Mouse (Mus musculus) MEL (cell line): ENCODE measurements around the gene Xrcc4. TPM values are rescaled to one million over a fixed set of nuclear protein-coding genes. Genes with fewer than 3 reads are reported as not detected.
A peak's percentile ranks its signal among the peaks of the same experiment; 100 is the strongest.

Source experiments
- DNase-seq: peaks from one replicate; pipeline ENCODE4 v3.0.0; 2011; ENCODE audit warnings: low read depth, low spot score
- H3K27ac ChIP-seq: 2 replicates; pipeline ENCODE4 v1.5.1; 2012; ENCODE audit warnings: low read depth, mild to moderate bottlenecking, control low read depth, low read length, moderate library complexity; ENCODE audit not compliant: control insufficient read depth
- H3K27me3 ChIP-seq, 2 experiments: fragments of 150-350 bp in 1 of 2; sonication (generic) in 1 of 2; 2 replicates each; pipeline ENCODE4 v1.6.1; 2012; ENCODE audit warnings: low read length in 2 of 2, mild to moderate bottlenecking in 2 of 2, improper control_type of control experiment in 1 of 2, moderate library complexity in 1 of 2; ENCODE audit not compliant: insufficient read depth in 2 of 2, control insufficient read depth in 1 of 2
- H3K36me3 ChIP-seq, 2 experiments: 2 replicates each; pipeline ENCODE4 v1.6.1; 2012 to 2014; ENCODE audit warnings: low read length in 2 of 2, improper control_type of control experiment in 1 of 2, inconsistent platforms in 1 of 2, mild to moderate bottlenecking in 1 of 2; ENCODE audit not compliant: insufficient read depth in 2 of 2, control insufficient read depth in 1 of 2
- H3K4me1 ChIP-seq, 2 experiments: fragments of 150-350 bp in 1 of 2; sonication (generic) in 1 of 2; 2 replicates each; pipeline ENCODE4 v1.6.1; 2012; ENCODE audit warnings: low read length in 2 of 2, improper control_type of control experiment in 1 of 2, mild to moderate bottlenecking in 1 of 2; ENCODE audit not compliant: insufficient read depth in 2 of 2, control insufficient read depth in 1 of 2
- H3K4me3 ChIP-seq, 2 experiments: fragments of 150-350 bp in 1 of 2; sonication (generic) in 1 of 2; 2 replicates each; pipeline ENCODE4 v1.5.1; 2012; ENCODE audit warnings: low read depth in 2 of 2, low read length in 2 of 2, mild to moderate bottlenecking in 2 of 2, moderate library complexity in 2 of 2, control low read depth in 1 of 2, improper control_type of control experiment in 1 of 2; ENCODE audit not compliant: control insufficient read depth in 1 of 2, insufficient read depth in 1 of 2
- H3K79me2 ChIP-seq: 2 replicates; pipeline ENCODE4 v1.6.1; 2012; ENCODE audit warnings: mild to moderate bottlenecking, low read length, moderate library complexity; ENCODE audit not compliant: control insufficient read depth, poor library complexity, insufficient read depth
- H3K9ac ChIP-seq: 2 replicates; pipeline ENCODE4 v1.6.1; 2012; ENCODE audit warnings: low read depth, mild to moderate bottlenecking, control low read depth, low read length, moderate library complexity; ENCODE audit not compliant: control insufficient read depth, poor library complexity, severe bottlenecking
- H3K9me3 ChIP-seq: fragments of 150-350 bp; sonication (generic); replicated peaks from 2 replicates; pipeline ENCODE4 v1.6.1; 2012; ENCODE audit warnings: mild to moderate bottlenecking, low read length, improper control_type of control experiment, moderate library complexity; ENCODE audit not compliant: insufficient read depth
- CHD2 ChIP-seq: IDR thresholded peaks from 2 replicates; pipeline ENCODE4 v1.6.1; 2011; ENCODE audit warnings: low read length, improper control_type of control experiment
- E2F4 ChIP-seq: IDR thresholded peaks from 2 replicates; pipeline ENCODE4 v1.6.1; 2011; ENCODE audit warnings: low read depth, low read length, improper control_type of control experiment, borderline replicate concordance
- ETS1 ChIP-seq: IDR thresholded peaks from 2 replicates; pipeline ENCODE4 v1.6.1; 2012; ENCODE audit warnings: low read depth, mild to moderate bottlenecking, inconsistent platforms, low read length, improper control_type of control experiment, moderate library complexity
- KAT2A ChIP-seq: conservative IDR thresholded peaks from 2 replicates; pipeline ENCODE4 v1.6.1; 2012; ENCODE audit warnings: low read depth, low read length, improper control_type of control experiment, inconsistent platforms
- MAFK ChIP-seq: IDR thresholded peaks from 2 replicates; pipeline ENCODE4 v1.6.1; 2011; ENCODE audit warnings: low read depth, mild to moderate bottlenecking, low read length, improper control_type of control experiment, borderline replicate concordance
- MAX ChIP-seq: IDR thresholded peaks from 2 replicates; pipeline ENCODE4 v1.6.1; 2011; ENCODE audit warnings: low read length, improper control_type of control experiment
- MEF2A ChIP-seq: IDR thresholded peaks from 2 replicates; pipeline ENCODE4 v1.6.1; 2014; ENCODE audit warnings: low read depth, mild to moderate bottlenecking, inconsistent platforms, low read length, improper control_type of control experiment; ENCODE audit not compliant: poor library complexity, insufficient replicate concordance, severe bottlenecking; ENCODE audit errors: extremely low read depth
- MXI1 ChIP-seq: IDR thresholded peaks from 2 replicates; pipeline ENCODE4 v1.6.1; 2011; ENCODE audit warnings: mild to moderate bottlenecking, low read depth, low read length, improper control_type of control experiment
- NELFE ChIP-seq: IDR thresholded peaks from 2 replicates; pipeline ENCODE4 v1.6.1; 2011; ENCODE audit warnings: low read depth, low read length, improper control_type of control experiment
- NRF1 ChIP-seq: IDR thresholded peaks from 2 replicates; pipeline ENCODE4 v1.6.1; 2014; ENCODE audit warnings: low read depth, mild to moderate bottlenecking, inconsistent platforms, low read length, improper control_type of control experiment, moderate library complexity; ENCODE audit not compliant: poor library complexity, insufficient read depth, severe bottlenecking
- POLR2A ChIP-seq, 2 experiments: IDR thresholded peaks; 2 replicates each; pipeline ENCODE4 v1.6.1; 2011 to 2012; ENCODE audit warnings: low read length in 2 of 2, mild to moderate bottlenecking in 2 of 2, control low read depth in 1 of 2, improper control_type of control experiment in 1 of 2, low read depth in 1 of 2, moderate library complexity in 1 of 2; ENCODE audit not compliant: control insufficient read depth in 1 of 2, insufficient read depth in 1 of 2, poor library complexity in 1 of 2
- POLR2AphosphoS5 ChIP-seq: IDR thresholded peaks from 2 replicates; pipeline ENCODE4 v1.6.1; 2012; ENCODE audit warnings: low read depth, borderline replicate concordance, mild to moderate bottlenecking, inconsistent platforms, low read length, moderate library complexity, mixed read lengths
- SIN3A ChIP-seq: IDR thresholded peaks from 2 replicates; pipeline ENCODE4 v1.6.1; 2012; ENCODE audit warnings: low read length, improper control_type of control experiment, inconsistent platforms
- SMC3 ChIP-seq: IDR thresholded peaks from 2 replicates; pipeline ENCODE4 v1.6.1; 2011; ENCODE audit warnings: low read depth, low read length, improper control_type of control experiment
- TAL1 ChIP-seq: IDR thresholded peaks from 2 replicates; pipeline ENCODE4 v1.6.1; 2012; ENCODE audit warnings: mild to moderate bottlenecking, inconsistent platforms, low read length, moderate library complexity, mixed read lengths
- USF1 ChIP-seq: IDR thresholded peaks from 2 replicates; pipeline ENCODE4 v1.6.1; 2014; ENCODE audit warnings: low read depth, mild to moderate bottlenecking, inconsistent platforms, low read length, improper control_type of control experiment, moderate library complexity
- USF2 ChIP-seq, 2 experiments: IDR thresholded peaks; 2 replicates each; pipeline ENCODE4 v1.6.1; 2011 to 2012; ENCODE audit warnings: improper control_type of control experiment in 2 of 2, low read length in 2 of 2, borderline replicate concordance in 1 of 2, inconsistent platforms in 1 of 2, low read depth in 1 of 2, mild to moderate bottlenecking in 1 of 2; ENCODE audit not compliant: insufficient read depth in 1 of 2
- ZKSCAN1 ChIP-seq: IDR thresholded peaks from 2 replicates; pipeline ENCODE4 v1.6.1; 2012; ENCODE audit warnings: low read depth, mild to moderate bottlenecking, inconsistent platforms, low read length, improper control_type of control experiment, moderate library complexity
- ZMIZ1 ChIP-seq: IDR thresholded peaks from 2 replicates; pipeline ENCODE4 v1.6.1; 2012; ENCODE audit warnings: low read depth, mild to moderate bottlenecking, inconsistent platforms, low read length, improper control_type of control experiment, moderate library complexity
- ZNF384 ChIP-seq: IDR thresholded peaks from 2 replicates; pipeline ENCODE4 v1.6.1; 2012; ENCODE audit warnings: low read depth, mild to moderate bottlenecking, inconsistent platforms, low read length, improper control_type of control experiment
- polyA plus RNA-seq, 2 experiments: library from polyadenylated mRNA; stranded (reverse) in 1 of 2; unstranded in 1 of 2; fragments of >175 nt in 1 of 2; fragments of >200 nt in 1 of 2; gene quantifications; 2 replicates each; pipeline versions ENCODE4 v1.2.1 to v1.2.4; 2012; ENCODE audit warnings: low replicate concordance in 2 of 2, low read depth in 1 of 2; ENCODE audit not compliant: insufficient read length in 2 of 2, insufficient read depth in 1 of 2, missing spikeins in 1 of 2
- total RNA-seq: library from RNA; depleted of rRNA; stranded (reverse); fragments of 300-350 nt; gene quantifications from 2 replicates; pipeline ENCODE4 v1.2.3, GENCODE M21; 2012

Gene Xrcc4
- total and polyA plus RNA-seq, 3 experiments, result 6.6 to 7.7 TPM; not detected in 1

GRCm38 (mm10) chr13:89878832-89879468, 210.5 kb downstream of the Xrcc4 start:
- Histone ChIP-seq H3K79me2 (no peaks in the 10 kb centered on the region), H3K27me3 (no peaks in the 10 kb centered on the region), H3K4me1 (no peaks in the 10 kb centered on the region), H3K27ac (no peak overlapping the region), H3K9ac (no peak overlapping the region), H3K4me3 (no peak overlapping the region), H3K36me3 (no peaks in the 10 kb centered on the region), H3K9me3 (no peaks in the 10 kb centered on the region)
- DNase-seq, result no peak
- no peak for TF ChIP-seq ZKSCAN1
- no peak for TF ChIP-seq MEF2A
- TF ChIP-seq USF1, result no peak

GRCm38 (mm10) chr13:89875499-89875898, 213.9 kb downstream of the Xrcc4 start:
- Histone ChIP-seq H3K4me3 (no peak overlapping the region), H3K27ac (no peak overlapping the region), H3K9me3 (no peaks in the 10 kb centered on the region), H3K9ac (no peak overlapping the region), H3K79me2 (no peaks in the 10 kb centered on the region), H3K4me1 (no peaks in the 10 kb centered on the region), H3K36me3 (no peaks in the 10 kb centered on the region), H3K27me3 (no peaks in the 10 kb centered on the region)
- DNase-seq, result peak; percentile 7
- TF ChIP-seq E2F4, result no peak
- no peak for TF ChIP-seq USF1
- TF ChIP-seq ETS1, result no peak
- no peak for TF ChIP-seq NELFE
- TF ChIP-seq SIN3A, result no peak
- TF ChIP-seq MEF2A, result no peak
- no peak for TF ChIP-seq POLR2AphosphoS5
- TF ChIP-seq SMC3, result no peak
- no peak for TF ChIP-seq ZNF384
- no peak for TF ChIP-seq ZKSCAN1
- TF ChIP-seq POLR2A (IDR thresholded peaks at IDR 0.05; ENCODE audit: control insufficient read depth in 1 of 2, insufficient read depth in 1 of 2, low read depth in 1 of 2, low read length in 2 of 2, poor library complexity in 1 of 2), result no peak
- TF ChIP-seq USF2 (IDR thresholded peaks at IDR 0.05; ENCODE audit: borderline replicate concordance in 1 of 2, insufficient read depth in 1 of 2, low read depth in 1 of 2, low read length in 2 of 2), result no peak
- TF ChIP-seq KAT2A, result no peak
- TF ChIP-seq MAX, result no peak
- no peak for TF ChIP-seq NRF1
- no peak for TF ChIP-seq TAL1
- TF ChIP-seq MAFK, result no peak
- no peak for TF ChIP-seq CHD2
- no peak for TF ChIP-seq ZMIZ1
- no peak for TF ChIP-seq MXI1
